Mouse (Mus musculus): ENCODE results near the gene Rgs9bp. TPM values are rescaled to one million over a fixed set of nuclear protein-coding genes. Genes with fewer than 3 reads are reported as not detected.
A peak's percentile ranks its signal among the peaks of the same experiment; 100 is the strongest.

Rgs9bp gene
- under 1 TPM in 2 of 26 experiments, not detected in 24; 0.12 to 0.13 TPM for total RNA-seq (2018; cell fraction: chromatin; rRNA removed)
- total RNA-seq (2018; cell fraction: cytosol; rRNA removed): under 1 TPM in 5 of 26 experiments, not detected in 21; under 0.01 to 0.04 (median under 0.01) TPM
- total RNA-seq (2018; cell fraction: nucleus; rRNA removed): not detected
- polyA plus RNA-seq (2018): 0.01 TPM in 1 of 3 replicates, not detected in the others

- Histone ChIP-seq H3K79me2 (ENCODE audit: inconsistent target) (peaks cover 16% of the 10 kb centered on the region; the same call in 1 of the 2 replicates), H3K36me3 (ENCODE audit: inconsistent target) (no peaks in the 10 kb centered on the region), H3K27ac (0 out of 2 replicates have a peak within 1 kb of the TSS, but pooled peaks have one; percentile 28), H3K4me3 (ENCODE audit: inconsistent target) (peak within 1 kb of the TSS; percentile 70)
- WGBS (ENCODE audit: missing documents): 2% methylated on average over 42 of the region's 45 CpGs
Observed at GRCm38 (mm10) chr7:35585191-35586054, at the start of gene Rgs9bp. Rgs9bp (minus strand) TSS chr7:35585582.

GRCm38 (mm10) chr7:35628496-35628895 is 43.1 kb upstream of the Rgs9bp start:
- Histone ChIP-seq H3K27ac (no peak overlapping the region), H3K36me3 (ENCODE audit: inconsistent target) (peaks cover 43% of the 10 kb centered on the region; the same call in 1 of the 2 replicates)
- 79% methylated on average over 5 of the region's 5 CpGs for WGBS (ENCODE audit: missing documents)

GRCm38 (mm10) chr7:35627371-35627770 is 42.0 kb upstream of the Rgs9bp start:
- WGBS (ENCODE audit: missing documents): 96% methylated on average over 10 of the region's 10 CpGs
- no peak overlapping the region for H3K27ac ChIP-seq
- no peaks in the 10 kb centered on the region for H3K79me2 ChIP-seq (ENCODE audit: inconsistent target)
- H3K36me3 ChIP-seq (ENCODE audit: inconsistent target): peaks cover 49% of the 10 kb centered on the region; the same call in 1 of the 2 replicates
- no peak overlapping the region for H3K4me3 ChIP-seq (ENCODE audit: inconsistent target)

More at GRCm38 (mm10) chr7:35628496-35628895, 43.1 kb upstream of the Rgs9bp start:
- Histone ChIP-seq H3K4me3 (ENCODE audit: inconsistent target) (no peak overlapping the region), H3K79me2 (ENCODE audit: inconsistent target) (no peaks in the 10 kb centered on the region)

- Histone ChIP-seq H3K4me3 (ENCODE audit: inconsistent target) (no peak overlapping the region), H3K27ac (no peak overlapping the region), H3K79me2 (ENCODE audit: inconsistent target) (no peaks in the 10 kb centered on the region), H3K36me3 (ENCODE audit: inconsistent target) (peaks cover 51% of the 10 kb centered on the region; the same call in 1 of the 2 replicates)
- 95% methylated on average over 3 of the region's 5 CpGs for WGBS (ENCODE audit: missing documents)
Observed at GRCm38 (mm10) chr7:35626038-35626437, 40.7 kb upstream of the Rgs9bp start.

- no peak overlapping the region for H3K4me3 ChIP-seq (ENCODE audit: inconsistent target)
- no peaks in the 10 kb centered on the region for H3K79me2 ChIP-seq (ENCODE audit: inconsistent target)
- no peak overlapping the region for H3K27ac ChIP-seq
- peaks cover 52% of the 10 kb centered on the region; the same call in 1 of the 2 replicates for H3K36me3 ChIP-seq (ENCODE audit: inconsistent target)
- WGBS (ENCODE audit: missing documents): 95% methylated on average over 10 of the region's 10 CpGs
Observed at GRCm38 (mm10) chr7:35622626-35623025, 37.2 kb upstream of the Rgs9bp start.

GRCm38 (mm10) chr7:35617513-35617912 is 32.1 kb upstream of the Rgs9bp start:
- H3K36me3 ChIP-seq (ENCODE audit: inconsistent target): peaks cover 47% of the 10 kb centered on the region; the same call in 1 of the 2 replicates
- H3K79me2 ChIP-seq (ENCODE audit: inconsistent target): no peaks in the 10 kb centered on the region
- 91% methylated on average over 4 of the region's 4 CpGs for WGBS (ENCODE audit: missing documents)
- H3K27ac ChIP-seq: no peak overlapping the region
- no peak overlapping the region for H3K4me3 ChIP-seq (ENCODE audit: inconsistent target)

GRCm38 (mm10) chr7:35609245-35609644 is 23.9 kb upstream of the Rgs9bp start:
- 41% methylated on average over 10 of the region's 10 CpGs for WGBS (ENCODE audit: missing documents)
- Histone ChIP-seq H3K4me3 (ENCODE audit: inconsistent target) (no peak overlapping the region), H3K36me3 (ENCODE audit: inconsistent target) (peaks cover 52% of the 10 kb centered on the region; the same call in 1 of the 2 replicates), H3K27ac (no peak overlapping the region), H3K79me2 (ENCODE audit: inconsistent target) (no peaks in the 10 kb centered on the region)

- WGBS (ENCODE audit: missing documents): 58% methylated on average over 10 of the region's 10 CpGs
- H3K36me3 ChIP-seq (ENCODE audit: inconsistent target): peaks cover 43% of the 10 kb centered on the region; the same call in 1 of the 2 replicates
- H3K27ac ChIP-seq: no peak overlapping the region
- no peak overlapping the region for H3K4me3 ChIP-seq (ENCODE audit: inconsistent target)
- H3K79me2 ChIP-seq (ENCODE audit: inconsistent target): no peaks in the 10 kb centered on the region
Observed at GRCm38 (mm10) chr7:35606816-35607215, 21.4 kb upstream of the Rgs9bp start.

GRCm38 (mm10) chr7:35602766-35603165 is 17.4 kb upstream of the Rgs9bp start:
- WGBS (ENCODE audit: missing documents): 82% methylated on average over 3 of the region's 5 CpGs
- Histone ChIP-seq H3K36me3 (ENCODE audit: inconsistent target) (peaks cover 21% of the 10 kb centered on the region; the same call in 1 of the 2 replicates), H3K27ac (no peak overlapping the region), H3K4me3 (ENCODE audit: inconsistent target) (no peak overlapping the region), H3K79me2 (ENCODE audit: inconsistent target) (no peaks in the 10 kb centered on the region)

- no peak overlapping the region for H3K27ac ChIP-seq
- peaks cover 13% of the 10 kb centered on the region; the same call in 1 of the 2 replicates for H3K36me3 ChIP-seq (ENCODE audit: inconsistent target)
- WGBS (ENCODE audit: missing documents): 97% methylated on average over 6 of the region's 6 CpGs
Observed at GRCm38 (mm10) chr7:35601106-35601505, 15.7 kb upstream of the Rgs9bp start.

GRCm38 (mm10) chr7:35600031-35600430 is 14.6 kb upstream of the Rgs9bp start:
- no peak overlapping the region for H3K27ac ChIP-seq
- H3K36me3 ChIP-seq (ENCODE audit: inconsistent target): peaks cover 18% of the 10 kb centered on the region; the same call in 1 of the 2 replicates
- no peak overlapping the region for H3K4me3 ChIP-seq (ENCODE audit: inconsistent target)
- H3K79me2 ChIP-seq (ENCODE audit: inconsistent target): no peaks in the 10 kb centered on the region
- WGBS (ENCODE audit: missing documents): 96% methylated on average over 8 of the region's 10 CpGs

More at GRCm38 (mm10) chr7:35601106-35601505, 15.7 kb upstream of the Rgs9bp start:
- Histone ChIP-seq H3K79me2 (ENCODE audit: inconsistent target) (no peaks in the 10 kb centered on the region), H3K4me3 (ENCODE audit: inconsistent target) (no peak overlapping the region)

- WGBS (ENCODE audit: missing documents): 98% methylated on average over 6 of the region's 9 CpGs
- Histone ChIP-seq H3K4me3 (ENCODE audit: inconsistent target) (no peak overlapping the region), H3K36me3 (ENCODE audit: inconsistent target) (peaks cover 18% of the 10 kb centered on the region; the same call in 1 of the 2 replicates), H3K27ac (no peak overlapping the region), H3K79me2 (ENCODE audit: inconsistent target) (no peaks in the 10 kb centered on the region)
Observed at GRCm38 (mm10) chr7:35599492-35599891, 14.1 kb upstream of the Rgs9bp start.

GRCm38 (mm10) chr7:35594311-35594710 is 8.9 kb upstream of the Rgs9bp start:
- 90% methylated on average over 4 of the region's 5 CpGs for WGBS (ENCODE audit: missing documents)
- H3K79me2 ChIP-seq (ENCODE audit: inconsistent target): no peaks in the 10 kb centered on the region; the same call in 1 of the 2 replicates
- no peak overlapping the region for H3K4me3 ChIP-seq (ENCODE audit: inconsistent target)
- H3K36me3 ChIP-seq (ENCODE audit: inconsistent target): peaks cover 25% of the 10 kb centered on the region; the same call in 1 of the 2 replicates
- no peak overlapping the region for H3K27ac ChIP-seq

GRCm38 (mm10) chr7:35590731-35591191 is 5.4 kb upstream of the Rgs9bp start:
- Histone ChIP-seq H3K36me3 (ENCODE audit: inconsistent target) (peaks cover 20% of the 10 kb centered on the region; the same call in 1 of the 2 replicates), H3K4me3 (ENCODE audit: inconsistent target) (no peak overlapping the region)
- WGBS (ENCODE audit: missing documents): 94% methylated on average over 10 of the region's 10 CpGs

More at GRCm38 (mm10) chr7:35590731-35591191, 5.4 kb upstream of the Rgs9bp start:
- Histone ChIP-seq H3K27ac (no peak overlapping the region), H3K79me2 (ENCODE audit: inconsistent target) (peaks cover 16% of the 10 kb centered on the region; the same call in 1 of the 2 replicates)
